Mouse (Mus musculus) C2C12 (cell line): Measurements from ENCODE around the gene Dynlt1c. TPM values are rescaled to one million over a fixed set of nuclear protein-coding genes. Genes with fewer than 3 reads are reported as not detected.
"Not testable (repeated sequence)": the region's sequence is repeated elsewhere in the genome, so short reads cannot be mapped to it uniquely, and the experiment has no call there.

Source experiments
- H3K27me3 ChIP-seq: one replicate; pipeline ENCODE4 v1.6.1; 2011; ENCODE audit not compliant: control insufficient read depth, insufficient read depth, insufficient read length
- H3K36me3 ChIP-seq: one replicate; pipeline ENCODE4 v1.6.1; 2011; ENCODE audit not compliant: control insufficient read depth, insufficient read depth
- H3K4me3 ChIP-seq: one replicate; pipeline ENCODE4 v1.5.1; 2011; ENCODE audit warnings: mild to moderate bottlenecking, control low read depth; ENCODE audit not compliant: poor library complexity, insufficient read depth, severe bottlenecking
- H3K79me2 ChIP-seq: one replicate; pipeline ENCODE4 v1.6.1; 2011; ENCODE audit not compliant: control insufficient read depth, insufficient read depth
- H3K79me3 ChIP-seq: one replicate; pipeline ENCODE4 v1.6.1; 2011; ENCODE audit warnings: low read depth, control low read depth
- H3ac ChIP-seq: one replicate; pipeline ENCODE3; 2011; ENCODE audit warnings: low read depth; ENCODE audit not compliant: control insufficient read depth, insufficient read length
- CEBPB ChIP-seq: IDR thresholded peaks from one replicate; pipeline ENCODE4 v1.6.1; 2011; ENCODE audit warnings: low read depth, mild to moderate bottlenecking, control low read depth, moderate library complexity
- CTCF ChIP-seq: IDR thresholded peaks from one replicate; pipeline ENCODE4 v1.5.1; 2011; ENCODE audit not compliant: control insufficient read depth, insufficient read depth, insufficient read length
- FOSL1 ChIP-seq: IDR thresholded peaks from one replicate; pipeline ENCODE4 v1.8.0; 2011; ENCODE audit warnings: mild to moderate bottlenecking, low read length; ENCODE audit not compliant: poor library complexity, insufficient read depth, severe bottlenecking
- MAX ChIP-seq: IDR thresholded peaks from one replicate; pipeline ENCODE4 v1.6.1; 2011; ENCODE audit warnings: mild to moderate bottlenecking, control low read depth
- MYOD1 ChIP-seq: IDR thresholded peaks from one replicate; pipeline ENCODE4 v1.6.1; 2011; ENCODE audit warnings: low read depth; ENCODE audit not compliant: control insufficient read depth, insufficient read length
- MYOG ChIP-seq: IDR thresholded peaks from one replicate; pipeline ENCODE4 v1.6.1; 2011; ENCODE audit not compliant: control insufficient read depth, insufficient read length; ENCODE audit errors: extremely low read depth
- USF1 ChIP-seq: IDR thresholded peaks from one replicate; pipeline ENCODE4 v1.6.1; 2011; ENCODE audit warnings: low read depth, mild to moderate bottlenecking, control low read depth, moderate library complexity
- polyA plus RNA-seq: library from polyadenylated mRNA; unstranded; fragments of >200 nt; fragmentation: generic; extraction: Trizol; gene quantifications from one replicate; pipeline ENCODE4 v1.2.1, GENCODE M21; 2012; ENCODE audit warnings: missing spikeins

Gene Dynlt1c
- polyA plus RNA-seq, 1 experiment, result 12.6 TPM

GRCm38 (mm10) chr17:6620035-6620434 lies 18.6 kb downstream of the Dynlt1c start:
- H3K79me3 ChIP-seq, H3ac ChIP-seq, H3K79me2 ChIP-seq, H3K36me3 ChIP-seq, H3K27me3 ChIP-seq, H3K4me3 ChIP-seq: not testable (repeated sequence)

DNA sequence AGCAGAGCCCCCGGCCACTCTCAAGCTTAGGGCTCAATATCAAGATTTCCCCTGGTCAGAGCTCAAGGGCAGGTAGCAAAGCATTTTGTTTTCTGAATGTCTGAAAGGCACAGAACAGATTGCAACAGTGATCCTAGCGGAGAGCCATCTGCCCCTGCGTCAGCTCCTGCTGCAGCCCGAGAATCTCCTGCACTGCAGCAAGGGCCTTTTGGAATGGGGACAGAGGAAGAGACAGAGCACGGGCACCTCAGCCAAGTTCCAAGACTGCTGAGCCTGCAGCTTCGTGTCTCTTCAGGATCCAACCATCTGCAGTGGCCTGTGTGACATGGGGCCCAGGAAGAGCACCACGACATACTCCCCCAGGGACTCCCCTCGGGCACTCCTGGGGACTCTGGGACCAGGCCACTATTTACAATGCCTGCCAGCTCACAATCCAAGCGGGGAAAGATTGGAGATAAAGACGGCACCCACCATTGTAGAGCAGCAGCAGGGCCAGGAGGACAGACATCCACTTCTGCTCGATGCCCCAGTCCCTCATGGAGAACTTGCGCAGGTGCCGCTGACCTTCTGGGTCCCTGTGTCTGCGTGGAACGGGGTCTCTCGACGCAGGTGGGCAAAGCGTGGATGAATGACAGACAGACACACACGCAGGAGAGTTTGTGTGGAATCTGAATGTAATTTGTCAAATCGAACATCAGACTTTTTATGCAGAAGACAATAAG lies 19.4 kb downstream of the Dynlt1c start:
- not testable (repeated sequence) for H3K36me3 ChIP-seq, H3K79me3 ChIP-seq, H3ac ChIP-seq, H3K79me2 ChIP-seq, H3K27me3 ChIP-seq, H3K4me3 ChIP-seq

DNA sequence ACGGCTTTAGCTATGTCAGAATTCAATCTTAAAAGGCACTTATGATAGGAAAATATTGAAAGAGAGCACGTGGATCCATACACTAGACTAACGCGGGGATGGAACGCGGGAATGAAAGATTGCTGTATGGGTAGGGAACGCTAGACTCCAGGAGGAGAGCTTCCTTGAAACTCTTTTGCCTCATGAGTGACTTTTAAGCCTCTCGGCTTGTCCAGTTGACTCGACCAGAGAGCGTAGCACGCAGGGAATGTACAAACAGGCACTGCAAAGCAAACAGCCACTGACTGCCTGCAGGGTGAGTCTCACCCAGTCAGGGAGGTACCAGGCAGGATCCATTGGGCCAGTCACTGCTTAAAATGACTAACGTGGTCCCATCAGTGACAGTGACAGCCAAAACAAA lies 20.5 kb downstream of the Dynlt1c start:
- H3K27me3 ChIP-seq, H3K36me3 ChIP-seq, H3K79me3 ChIP-seq, H3ac ChIP-seq, H3K4me3 ChIP-seq, H3K79me2 ChIP-seq: not testable (repeated sequence)

DNA sequence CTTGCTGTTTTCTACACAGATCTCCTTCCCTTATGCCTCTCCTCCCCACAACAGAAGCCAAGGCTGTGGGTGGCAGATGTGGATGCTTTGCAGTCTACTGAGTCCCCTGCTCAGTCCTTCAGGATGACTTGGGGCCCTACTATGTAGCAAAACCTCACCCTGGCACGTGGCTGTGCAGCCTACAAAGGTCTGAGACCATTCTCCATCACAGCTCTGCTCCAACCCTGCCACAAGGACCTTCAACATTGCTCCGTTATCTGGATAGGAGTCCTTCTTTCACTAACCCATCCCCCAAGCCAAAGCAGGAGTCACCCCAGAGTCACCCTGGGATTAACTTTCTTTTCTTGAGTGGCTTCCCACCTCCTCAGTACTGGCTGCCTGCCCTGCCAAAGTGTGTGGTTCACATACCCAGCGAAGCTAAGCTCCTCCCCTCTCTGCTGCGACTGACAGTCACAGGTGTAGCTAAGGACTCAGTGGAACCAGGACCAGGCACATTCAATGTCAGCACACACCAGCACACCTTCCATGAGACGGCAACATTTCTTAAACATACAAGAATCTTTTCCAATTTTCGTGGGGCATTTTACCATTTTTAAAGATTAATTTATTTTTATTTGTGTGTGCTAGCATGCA lies 23.6 kb downstream of the Dynlt1c start:
- not testable (repeated sequence) for H3K4me3 ChIP-seq, H3K36me3 ChIP-seq, H3K79me2 ChIP-seq, H3ac ChIP-seq, H3K27me3 ChIP-seq, H3K79me3 ChIP-seq

DNA sequence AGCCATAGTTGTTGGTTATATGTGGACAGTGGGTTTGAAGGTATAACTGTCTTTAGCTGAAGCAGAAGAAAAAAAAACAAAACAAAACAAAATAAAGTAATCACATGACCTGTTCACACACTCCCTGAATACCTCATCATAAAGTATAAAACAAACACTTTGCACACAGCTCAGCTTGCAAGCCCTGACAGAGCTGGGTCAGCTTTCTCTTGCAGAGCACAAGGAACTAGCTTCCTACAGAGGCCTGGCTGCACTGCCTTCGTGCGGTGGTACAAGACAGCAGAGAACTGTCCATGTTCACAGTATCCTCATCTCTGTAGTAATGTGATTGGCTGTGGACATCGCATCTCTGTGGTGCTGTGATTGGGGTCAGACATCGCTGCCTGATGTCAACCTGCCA lies 28.9 kb downstream of the Dynlt1c start:
- not testable (repeated sequence) for H3ac ChIP-seq, H3K36me3 ChIP-seq, H3K79me2 ChIP-seq, H3K27me3 ChIP-seq, H3K79me3 ChIP-seq, H3K4me3 ChIP-seq

DNA sequence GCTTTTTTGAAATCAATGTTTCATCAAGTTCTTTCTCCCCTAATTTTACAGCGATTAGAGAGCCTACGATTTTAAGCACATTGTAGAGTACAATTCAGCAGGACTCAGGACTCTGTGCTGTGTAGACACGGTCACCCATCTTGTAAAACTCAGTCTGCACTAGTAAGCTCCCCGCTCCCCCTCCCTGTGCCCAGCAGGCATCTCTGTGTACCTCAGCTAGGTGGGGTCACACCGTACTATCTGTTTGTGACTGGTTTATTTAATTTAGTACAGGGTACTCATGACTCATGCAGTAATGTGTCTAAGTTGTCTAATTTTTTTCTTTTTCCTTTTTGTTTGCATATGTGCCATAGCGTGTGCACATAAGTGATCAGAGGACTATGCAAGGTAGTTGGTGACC lies 31.4 kb downstream of the Dynlt1c start:
- H3K79me2 ChIP-seq, H3K27me3 ChIP-seq, H3K4me3 ChIP-seq, H3K36me3 ChIP-seq, H3K79me3 ChIP-seq, H3ac ChIP-seq: not testable (repeated sequence)

- H3K4me3 ChIP-seq, H3K79me3 ChIP-seq, H3ac ChIP-seq, H3K79me2 ChIP-seq, H3K36me3 ChIP-seq, H3K27me3 ChIP-seq: not testable (repeated sequence)
These were observed 34.3 kb downstream of the Dynlt1c start for GRCm38 (mm10) chr17:6635781-6636180.

DNA sequence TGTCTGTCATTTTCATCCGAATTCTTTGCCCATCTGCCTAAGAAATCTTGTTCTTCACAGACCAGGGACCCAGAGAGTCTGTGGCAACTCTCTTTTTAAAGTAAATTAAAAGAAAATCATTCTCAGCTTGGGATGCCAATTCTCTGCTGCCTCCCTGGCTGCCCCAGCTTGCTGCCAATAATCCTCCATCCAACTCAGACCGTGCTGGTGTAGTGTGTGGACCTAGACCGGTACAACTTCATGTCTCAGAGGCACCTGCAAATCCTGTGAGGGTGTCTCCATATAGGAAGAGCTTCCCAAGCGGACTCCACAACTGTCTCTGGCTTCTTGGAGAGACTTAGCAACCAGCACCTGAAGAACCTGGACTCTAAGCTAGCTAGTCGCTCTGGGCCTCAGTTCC lies 35.4 kb downstream of the Dynlt1c start:
- H3ac ChIP-seq, result no peak overlapping the region
- no peaks in the 10 kb centered on the region for H3K79me2 ChIP-seq
- H3K36me3 ChIP-seq, result peaks cover 6% of the 10 kb centered on the region
- no peaks in the 10 kb centered on the region for H3K27me3 ChIP-seq
- no peaks in the 10 kb centered on the region for H3K79me3 ChIP-seq
- no peak overlapping the region for H3K4me3 ChIP-seq
- no peak for TF ChIP-seq CEBPB
- no peak for TF ChIP-seq MYOG
- no peak for TF ChIP-seq MAX
- TF ChIP-seq MYOD1, result no peak
- no peak for TF ChIP-seq CTCF
- no peak for TF ChIP-seq USF1
- TF ChIP-seq FOSL1, result no peak

- H3K79me3 ChIP-seq, H3ac ChIP-seq, H3K36me3 ChIP-seq, H3K27me3 ChIP-seq, H3K79me2 ChIP-seq, H3K4me3 ChIP-seq: not testable (repeated sequence)
These were observed 36.0 kb downstream of the Dynlt1c start for GRCm38 (mm10) chr17:6637434-6637833.

- H3K79me3 ChIP-seq, H3K27me3 ChIP-seq, H3ac ChIP-seq, H3K4me3 ChIP-seq, H3K79me2 ChIP-seq, H3K36me3 ChIP-seq: not testable (repeated sequence)
These were observed 37.0 kb downstream of the Dynlt1c start for GRCm38 (mm10) chr17:6638444-6638843.

GRCm38 (mm10) chr17:6639486-6639885 lies 38.0 kb downstream of the Dynlt1c start:
- H3K27me3 ChIP-seq, H3K79me2 ChIP-seq, H3K36me3 ChIP-seq, H3K4me3 ChIP-seq, H3K79me3 ChIP-seq, H3ac ChIP-seq: not testable (repeated sequence)
